Comparison of ENCODE assay signal across 42 mouse cellular contexts in genomic region chr6:115580810-115581209, GRCm38 (mm10). TPM values are rescaled to one million over a fixed set of nuclear protein-coding genes. Genes with fewer than 3 reads are reported as not detected.
"Had no signal": no experiment of that assay in that cellular context is flagged by ENCODE, and none has a peak within 500 bp of the region (broad histone marks: within the 10 kb centered on the region; RNA-seq: fewer than 3 reads in every experiment).

No protein-coding gene starts in this region.

- H3K4me2 ChIP-seq: limb, embryonic 12.5 days; limb, embryonic 13.5 days; limb, embryonic 15.5 days; liver, embryonic 11.5 days; liver, embryonic 12.5 days; liver, embryonic 13.5 days; liver, embryonic 15.5 days; lung, embryonic 14.5 days; lung, embryonic 15.5 days; midbrain, embryonic 11.5 days; midbrain, embryonic 12.5 days; midbrain, embryonic 13.5 days; midbrain, embryonic 15.5 days; neural tube, embryonic 12.5 days; neural tube, embryonic 13.5 days had no signal

- H3K4me3 ChIP-seq: limb, embryonic 10.5 days; limb, embryonic 12.5 days; limb, embryonic 13.5 days; limb, embryonic 15.5 days; liver, embryonic 12.5 days; liver, embryonic 13.5 days; liver, embryonic 15.5 days; lung, embryonic 15.5 days; megakaryocyte, embryonic 14.5 days; midbrain, embryonic 10.5 days; midbrain, embryonic 12.5 days; midbrain, embryonic 13.5 days; midbrain, embryonic 15.5 days; myocyte; neural tube, embryonic 12.5 days; neural tube, embryonic 13.5 days had no signal

- DNase-seq: left cerebral cortex, postnatal 4 days; liver; liver, embryonic 13.5 days; liver, postnatal 0 days; lung, adult 18-20 months; lung, adult 2 months; lung, embryonic 14.5 days; lung, postnatal 10 days; lung, postnatal 14 days; lung, postnatal 36 days; lung, postnatal 4 days; midbrain, embryonic 14.5 days had no signal

- H3K4me1 ChIP-seq: limb, embryonic 10.5 days; limb, embryonic 12.5 days; limb, embryonic 13.5 days; limb, embryonic 15.5 days; liver, embryonic 13.5 days; liver, embryonic 15.5 days; lung, embryonic 15.5 days; midbrain, embryonic 10.5 days; midbrain, embryonic 12.5 days; midbrain, embryonic 13.5 days; midbrain, embryonic 15.5 days; neural tube, embryonic 12.5 days; neural tube, embryonic 13.5 days had no signal

- H3K9me3 ChIP-seq: limb, embryonic 10.5 days; limb, embryonic 12.5 days; limb, embryonic 13.5 days; limb, embryonic 15.5 days; liver, embryonic 12.5 days; liver, embryonic 13.5 days; liver, embryonic 15.5 days; lung, embryonic 15.5 days; midbrain, embryonic 10.5 days; midbrain, embryonic 12.5 days; midbrain, embryonic 13.5 days; midbrain, embryonic 15.5 days; neural tube, embryonic 12.5 days; neural tube, embryonic 13.5 days had no signal

- H3K9ac ChIP-seq: limb, embryonic 12.5 days; limb, embryonic 13.5 days; limb, embryonic 15.5 days; liver, embryonic 12.5 days; liver, embryonic 13.5 days; liver, embryonic 14.5 days; liver, embryonic 15.5 days; liver, postnatal 0 days; lung, embryonic 14.5 days; lung, embryonic 15.5 days; midbrain, embryonic 12.5 days; midbrain, embryonic 13.5 days; midbrain, embryonic 15.5 days; neural tube, embryonic 12.5 days; neural tube, embryonic 13.5 days had no signal

- ATAC-seq: liver, embryonic 12.5 days; liver, postnatal 0 days; lung, postnatal 0 days; midbrain, embryonic 13.5 days; midbrain, embryonic 15.5 days; midbrain, embryonic 16.5 days had no signal

- H3K27ac ChIP-seq: limb, embryonic 10.5 days; limb, embryonic 12.5 days; limb, embryonic 13.5 days; limb, embryonic 15.5 days; liver, embryonic 12.5 days; liver, embryonic 13.5 days; liver, embryonic 14.5 days; liver, embryonic 15.5 days; lung, embryonic 15.5 days; macrophage; midbrain, embryonic 10.5 days; midbrain, embryonic 12.5 days; midbrain, embryonic 13.5 days; midbrain, embryonic 15.5 days; neural tube, embryonic 12.5 days; neural tube, embryonic 13.5 days had no signal

- H3K27me3 ChIP-seq: limb, embryonic 12.5 days; limb, embryonic 13.5 days; limb, embryonic 15.5 days; liver, embryonic 12.5 days; liver, embryonic 13.5 days; liver, embryonic 15.5 days; lung, embryonic 15.5 days; megakaryocyte, embryonic 14.5 days; midbrain, embryonic 12.5 days; midbrain, embryonic 13.5 days; midbrain, embryonic 15.5 days; neural tube, embryonic 12.5 days; neural tube, embryonic 13.5 days had no signal

RNA-seq across cellular contexts. Expression of gene Mkrn2os, which starts 11.6 kb away (rescaled TPM):
- total RNA-seq: left cerebral cortex, postnatal 10 days; left cerebral cortex, postnatal 25 days; left cerebral cortex, postnatal 36 days; left cerebral cortex, postnatal 4 days; megakaryocyte progenitor cell, adult 5-6 weeks; megakaryocyte, adult 5-6 weeks; megakaryocyte-erythroid progenitor cell, adult 5-6 weeks; midbrain, postnatal 0 days; monocyte, adult 5-6 weeks had no signal
- polyA plus RNA-seq: limb, embryonic 11.5 days; lung, adult 2 months; macrophage had no signal
